Mouse (Mus musculus) erythroblast, adult 5-6 weeks (primary cell): Measurements from ENCODE around the gene Mavs. TPM values are rescaled to one million over a fixed set of nuclear protein-coding genes. Genes with fewer than 3 reads are reported as not detected.
"Not testable (repeated sequence)": the region's sequence is repeated elsewhere in the genome, so short reads cannot be mapped to it uniquely, and the experiment has no call there.

Experiments used
- ATAC-seq: replicated peaks from 2 replicates; pipeline ENCODE4 v1.8.0; 2016; ENCODE audit warnings: moderate number of reproducible peaks, mild to moderate bottlenecking, moderate TSS enrichment, inconsistent platforms; ENCODE audit not compliant: poor library complexity, low FRiP score, severe bottlenecking
- total RNA-seq, 2 experiments: library from RNA; stranded (forward) in 1 of 2; stranded (reverse) in 1 of 2; fragments of 150-400 nt in 1 of 2; fragments of 200-764, 138-1000 nt in 1 of 2; gene quantifications; 2 replicates each; pipeline versions ENCODE4 v1.2.3 to v1.2.4; 2015 to 2017; ENCODE audit warnings: low replicate concordance in 2 of 2

Mavs gene
- total RNA-seq, 2 experiments from 2014 or later: 22.6 to 24.6 TPM

- ATAC-seq: peak; percentile 76
Observed at GRCm38 (mm10) chr2:131209969-131210792, 23.7 kb upstream of the Mavs start.

DNA sequence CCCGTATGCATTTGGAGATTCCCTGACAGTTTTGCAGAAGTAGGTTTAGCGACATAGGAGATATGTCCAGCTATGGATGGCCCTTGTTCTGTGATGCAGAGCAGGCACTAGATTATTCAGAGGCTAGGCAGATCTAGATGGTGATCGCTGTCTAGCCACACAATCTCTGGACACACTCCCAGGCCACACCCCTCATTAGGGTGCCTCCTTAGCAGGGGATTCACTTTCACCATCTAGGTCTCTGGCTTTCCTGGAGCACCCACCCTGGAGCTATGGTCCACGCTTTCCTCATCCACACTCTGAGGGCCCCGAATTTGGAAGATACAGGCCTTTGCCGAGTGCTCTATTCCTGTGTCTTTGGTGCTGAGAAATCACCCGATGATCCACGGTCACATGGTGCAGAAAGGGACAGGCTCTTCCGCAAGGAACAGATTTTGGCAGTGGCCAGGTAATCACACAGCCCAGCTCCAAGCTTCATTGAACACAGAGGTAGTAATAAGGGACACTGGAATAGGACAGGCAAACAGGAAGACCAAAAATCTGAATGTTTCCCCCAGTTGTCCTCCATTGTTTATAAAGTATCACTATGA, 22.7 kb upstream of the Mavs start:
- no peak for ATAC-seq

- peak; percentile 64 for ATAC-seq
Observed at GRCm38 (mm10) chr2:131213773-131214172, 20.1 kb upstream of the Mavs start.

GRCm38 (mm10) chr2:131215941-131216858, 17.7 kb upstream of the Mavs start:
- no peak for ATAC-seq

- no peak for ATAC-seq
Observed at GRCm38 (mm10) chr2:131220030-131220429, 13.8 kb upstream of the Mavs start.

GRCm38 (mm10) chr2:131221853-131222515, 11.9 kb upstream of the Mavs start:
- no peak for ATAC-seq

DNA sequence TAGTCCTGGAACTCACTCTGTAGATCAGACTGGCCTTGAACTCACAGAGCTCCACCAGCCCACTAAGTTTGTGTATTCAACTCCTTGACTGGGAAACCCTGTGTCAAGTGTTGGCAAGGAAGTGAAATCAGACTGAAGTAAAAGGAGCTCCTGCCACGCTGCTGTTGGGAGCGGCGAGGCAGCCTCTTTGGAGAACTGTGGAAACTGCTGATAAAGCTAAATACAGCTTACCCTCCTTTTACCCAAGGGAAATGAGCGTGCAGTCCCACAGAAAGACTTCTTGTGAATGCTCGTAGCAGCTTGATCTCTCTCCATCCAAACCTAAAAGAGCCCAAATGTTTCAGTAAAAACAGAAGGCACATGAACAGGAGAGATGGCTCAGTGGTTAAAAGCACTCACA, 11.3 kb upstream of the Mavs start:
- peak; percentile 56 for ATAC-seq

- peak; percentile 95 for ATAC-seq
Observed at GRCm38 (mm10) chr2:131223569-131223968, 10.3 kb upstream of the Mavs start.

DNA sequence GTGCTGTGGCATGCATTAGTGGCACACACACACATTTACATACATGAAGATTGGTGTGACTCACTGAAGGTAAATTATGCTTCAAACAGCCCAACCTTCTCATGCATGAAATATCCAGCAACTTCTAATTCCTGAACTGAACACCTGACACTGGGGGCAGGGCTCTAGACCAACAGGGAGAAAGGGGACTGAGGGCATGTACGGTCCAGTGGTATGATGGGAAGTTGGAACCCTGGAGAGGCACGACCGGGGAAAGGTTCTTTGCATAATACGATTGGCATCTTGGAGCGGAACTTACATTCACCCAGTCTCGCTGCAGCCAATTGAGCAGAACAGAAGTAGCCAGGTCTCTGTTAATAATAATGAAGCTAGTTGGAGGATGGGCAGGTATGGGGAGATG, 8.7 kb upstream of the Mavs start:
- no peak for ATAC-seq

DNA sequence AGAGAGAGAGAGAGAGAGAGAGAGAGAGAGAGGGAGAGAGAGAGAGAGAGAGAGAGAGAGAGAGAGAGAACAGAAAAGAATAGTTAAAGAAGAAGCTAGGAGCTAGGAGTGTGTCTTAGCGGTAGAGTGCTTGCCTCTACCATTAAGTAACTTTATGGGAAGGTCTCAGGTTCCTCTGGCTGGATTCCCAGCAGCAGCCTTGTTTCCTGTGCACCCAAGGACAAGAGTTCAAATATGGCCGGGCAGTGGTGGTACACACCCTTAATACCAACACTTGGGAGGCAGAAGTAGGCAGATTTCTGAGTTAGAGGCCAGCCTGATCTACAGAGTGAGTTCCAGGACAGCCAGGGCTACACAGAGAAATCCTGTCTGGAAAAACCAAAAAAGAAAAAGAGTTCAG, 7.2 kb upstream of the Mavs start:
- ATAC-seq: not testable (repeated sequence)

DNA sequence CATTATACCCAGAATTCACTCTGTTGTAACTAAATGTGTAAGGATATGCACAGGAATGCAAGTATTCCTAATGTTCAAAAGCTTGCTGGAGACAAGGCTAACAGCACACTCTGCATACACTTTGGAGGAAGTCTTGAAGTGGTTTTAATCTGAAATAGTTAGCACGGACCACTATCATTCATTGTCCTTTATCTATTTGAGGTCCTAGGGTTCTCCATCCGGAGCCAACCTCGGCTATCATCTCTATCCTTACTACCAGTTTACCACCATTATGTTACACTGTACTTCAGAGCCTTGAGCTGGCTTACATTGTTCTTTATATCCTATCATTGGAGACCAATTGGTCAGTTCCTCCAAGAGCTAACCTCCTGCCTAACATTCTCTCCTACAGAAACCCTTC, 6.6 kb upstream of the Mavs start:
- ATAC-seq: no peak

GRCm38 (mm10) chr2:131232558-131232957, 1.3 kb upstream of the Mavs start:
- ATAC-seq: peak; percentile 81

DNA sequence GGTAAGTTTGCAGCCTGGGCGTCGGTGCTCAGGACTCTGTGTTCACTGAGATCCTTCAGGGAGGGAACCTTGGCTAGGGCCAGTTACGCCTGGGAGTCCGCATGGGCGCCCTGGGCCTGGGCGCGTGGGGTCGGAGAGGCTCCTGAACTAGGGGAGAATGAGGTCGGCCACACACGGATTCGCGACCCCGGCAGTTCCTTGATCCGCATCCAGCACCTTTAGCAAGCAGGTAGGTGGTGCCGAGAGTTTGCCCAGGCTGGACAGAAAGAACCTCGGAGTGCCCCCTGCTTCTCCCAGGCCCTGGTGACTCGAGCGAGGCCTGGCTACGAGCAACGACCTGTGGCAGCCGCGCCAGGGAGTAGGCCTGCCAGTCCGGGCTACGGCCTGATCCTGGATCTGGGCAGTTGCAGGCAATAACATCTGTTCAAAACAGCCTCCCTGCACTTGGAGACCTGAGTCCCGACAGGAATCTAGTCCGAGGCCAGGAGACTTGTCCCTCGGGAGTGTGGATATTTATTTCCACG, 326 bp downstream of the Mavs start:
- ATAC-seq: peak; percentile 56

- ATAC-seq: peak; percentile 40
Observed at GRCm38 (mm10) chr2:131234970-131235635, 1.2 kb downstream of the Mavs start.

DNA sequence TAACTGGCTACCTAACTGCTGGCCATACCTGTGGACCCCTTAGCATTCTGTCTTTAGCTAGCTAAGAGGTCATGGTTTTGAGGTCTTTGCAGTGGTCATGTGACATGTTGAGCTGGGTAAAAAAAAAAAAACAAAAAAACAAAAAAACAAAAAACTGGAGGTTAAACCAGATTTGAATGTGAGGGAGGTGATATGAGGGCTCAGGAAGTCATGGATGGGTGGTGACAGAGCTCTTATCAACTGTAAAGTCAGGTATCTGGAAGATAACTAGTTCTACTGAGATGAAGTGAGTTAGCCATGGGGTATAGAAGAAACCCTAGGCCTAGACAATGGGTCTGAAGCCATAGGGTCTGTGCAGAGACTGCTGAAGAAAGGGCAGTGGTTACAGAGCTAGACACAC, 8.3 kb downstream of the Mavs start:
- ATAC-seq: no peak

DNA sequence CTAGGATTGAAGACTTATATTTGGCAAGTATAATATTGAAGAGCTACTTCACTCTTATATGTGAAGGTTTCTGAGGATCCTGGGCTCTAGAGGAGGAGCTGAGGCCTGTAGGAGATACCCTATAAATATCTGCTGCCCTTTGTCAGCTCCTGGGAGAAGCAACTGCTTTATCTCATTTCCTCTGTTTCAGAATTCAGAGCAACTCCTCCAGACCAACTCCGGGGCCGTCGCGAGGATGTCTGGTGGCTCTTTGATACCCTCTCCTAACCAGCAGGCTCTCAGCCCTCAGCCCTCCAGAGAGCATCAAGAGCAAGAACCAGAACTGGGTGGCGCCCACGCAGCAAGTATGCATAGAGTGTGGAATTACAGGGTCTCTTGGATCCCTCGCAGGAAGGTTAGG, 9.1 kb downstream of the Mavs start:
- no peak for ATAC-seq

DNA sequence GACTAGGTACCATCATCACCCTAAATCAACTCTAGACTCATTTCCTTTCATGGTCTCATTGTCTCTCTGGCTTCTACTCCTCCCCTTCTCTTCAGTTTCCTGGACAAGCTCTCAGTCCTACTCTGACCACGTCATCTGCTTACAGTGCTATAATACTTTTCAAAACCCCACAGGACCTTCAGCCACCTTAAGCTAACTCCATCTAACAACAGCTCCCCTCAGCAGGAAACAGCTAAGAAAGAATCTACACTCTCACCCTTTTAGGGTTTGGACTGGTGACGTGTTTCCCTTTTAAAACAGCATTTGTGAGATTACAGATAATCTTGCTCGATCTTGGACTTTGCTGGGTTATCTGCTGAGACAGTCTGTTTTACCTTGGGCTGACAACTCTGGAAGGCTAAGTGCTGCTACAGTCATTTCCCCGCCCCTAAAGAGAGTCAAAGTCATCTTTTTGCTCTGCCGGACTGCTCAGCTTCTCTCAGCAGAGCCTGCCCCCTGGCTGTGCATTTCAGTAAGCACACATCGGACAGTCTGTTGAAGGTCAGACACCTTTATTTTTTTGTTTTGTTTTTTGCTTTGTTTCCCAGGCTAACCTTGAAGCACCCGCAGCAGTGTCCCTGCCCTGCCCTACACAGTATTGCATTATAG, 19.9 kb downstream of the Mavs start:
- peak; percentile 96 for ATAC-seq

DNA sequence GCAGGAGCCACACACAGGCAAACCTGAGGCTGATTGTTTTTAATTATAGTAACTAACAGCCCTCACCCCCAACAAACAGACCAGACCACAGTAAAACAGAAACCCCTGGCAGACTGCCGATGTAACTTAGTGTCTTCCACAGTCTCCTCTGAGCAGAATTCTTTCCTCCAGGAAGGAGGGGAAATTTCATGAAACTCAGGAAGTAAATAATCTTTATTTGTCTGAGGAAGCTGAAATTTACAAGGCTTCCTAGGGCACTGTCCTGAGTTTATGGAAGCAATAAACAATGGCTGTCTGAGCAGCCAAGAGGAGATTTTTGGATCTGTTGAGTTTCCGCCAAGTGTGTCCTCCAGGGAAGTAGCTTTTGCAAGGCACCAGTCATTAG, 20.5 kb downstream of the Mavs start:
- ATAC-seq: peak; percentile 31

GRCm38 (mm10) chr2:131255738-131256137, 21.9 kb downstream of the Mavs start:
- ATAC-seq: no peak
